Comparison of ENCODE assay signal across 9 mouse cellular contexts in the genomic region with DNA sequence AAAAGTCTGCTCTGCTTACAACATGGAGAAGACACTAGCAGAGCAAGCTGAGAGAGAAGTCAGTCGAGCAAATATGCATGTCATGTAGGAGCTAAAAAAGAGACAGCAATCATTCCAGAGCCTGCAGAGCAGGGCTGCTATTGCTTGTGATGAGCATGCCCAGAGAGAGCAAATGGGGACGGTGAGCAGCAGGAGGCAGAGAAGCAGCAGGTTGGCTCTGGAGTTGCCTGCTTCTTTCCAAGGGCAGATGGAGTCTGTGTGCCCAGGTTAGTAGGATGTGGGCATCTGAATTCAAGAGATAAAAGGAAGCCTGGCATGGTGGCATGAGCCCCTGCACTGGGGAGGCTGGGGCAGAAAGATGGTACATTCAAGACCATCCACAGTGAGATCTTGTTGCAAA. TPM values are rescaled to one million over a fixed set of nuclear protein-coding genes. Genes with fewer than 3 reads are reported as not detected.
DNase-seq lines count a peak whose midpoint lies in the region; ATAC-seq and TF ChIP-seq lines count a peak whose summit lies in the region.
"Had no signal": no experiment of that assay in that cellular context is flagged by ENCODE, and none has a peak within 500 bp of the region (broad histone marks: within the 10 kb centered on the region; RNA-seq: fewer than 3 reads in every experiment).

No protein-coding gene starts in this region.

- H3K4me1 ChIP-seq in heart, embryonic 12.5 days (replicated peaks): peaks cover 52% of the 10 kb centered on the region
- H3K4me1 ChIP-seq in forebrain, embryonic 15.5 days: peaks cover 70% of the 10 kb centered on the region
- H3K4me1 ChIP-seq in liver, embryonic 14.5 days (replicated peaks; ENCODE audit: control insufficient read depth in 2 of 2, insufficient read depth in 2 of 2, low read length in 1 of 2): peaks cover 47 to 51% of the 10 kb centered on the region in 2 experiments

- no peak for TF ChIP-seq CTCF in liver, embryonic 14.5 days (IDR thresholded peaks at IDR 0.05; ENCODE audit: low read depth)

- H3K36me3 ChIP-seq in heart, embryonic 12.5 days: no peaks in the 10 kb centered on the region
- no peaks in the 10 kb centered on the region for H3K36me3 ChIP-seq in forebrain, embryonic 15.5 days
- peaks cover 5% of the 10 kb centered on the region; the same call in 1 of the 2 replicates for H3K36me3 ChIP-seq in liver, embryonic 14.5 days (replicated peaks; ENCODE audit: control insufficient read depth, insufficient read depth, low read depth)
- H3K36me3 ChIP-seq: kidney, embryonic 15.5 days had no signal

- no peaks in the 10 kb centered on the region for H3K27me3 ChIP-seq in heart, embryonic 12.5 days (replicated peaks)
- H3K27me3 ChIP-seq in forebrain, embryonic 15.5 days: no peaks in the 10 kb centered on the region
- H3K27me3 ChIP-seq in liver, embryonic 14.5 days (ENCODE audit: control insufficient read depth, insufficient read depth, low read length): no peaks in the 10 kb centered on the region
- H3K27me3 ChIP-seq: kidney, embryonic 15.5 days had no signal

- H3K9ac ChIP-seq in heart, embryonic 12.5 days: no peak overlapping the region
- H3K9ac ChIP-seq in forebrain, embryonic 15.5 days (replicated peaks): peak overlapping the region; percentile 40
- H3K9ac ChIP-seq in liver, embryonic 14.5 days (replicated peaks): no peak overlapping the region
- H3K9ac ChIP-seq: kidney, embryonic 15.5 days had no signal

- 25% methylated on average over 2 of the region's 2 CpGs for WGBS in heart, embryonic 12.5 days
- WGBS in forebrain, embryonic 15.5 days: 15% methylated on average over 2 of the region's 2 CpGs
- 37% methylated on average over 2 of the region's 2 CpGs for WGBS in liver, embryonic 14.5 days (ENCODE audit: insufficient replicate concordance)

- no peak for TF ChIP-seq EP300 in liver, embryonic 14.5 days (IDR thresholded peaks at IDR 0.05; ENCODE audit: low read depth)

- no peak overlapping the region for H3K4me3 ChIP-seq in heart, embryonic 12.5 days
- peak overlapping the region; percentile 20; the same call in 1 of the 2 replicates for H3K4me3 ChIP-seq in forebrain, embryonic 15.5 days
- H3K4me3 ChIP-seq in liver, embryonic 14.5 days (ENCODE audit: insufficient read depth in 1 of 2, low read depth in 2 of 2, low read length in 2 of 2): no peak overlapping the region
- H3K4me3 ChIP-seq: kidney, embryonic 15.5 days had no signal

- intact Hi-C loops in heart, postnatal 36 days (cut with DNase I): loop anchor here (2.0 to 5.0 kb wide), 2 partner anchors 23 to 35 kb away; no protein-coding TSS in a partner anchor

- peak overlapping the region; percentile 41 for H3K4me2 ChIP-seq in heart, embryonic 12.5 days
- peak overlapping the region; percentile 43 for H3K4me2 ChIP-seq in forebrain, embryonic 15.5 days (replicated peaks)
- peak overlapping the region; percentile 28; the same call in 1 of the 2 replicates for H3K4me2 ChIP-seq in liver, embryonic 14.5 days (ENCODE audit: low read depth)
- H3K4me2 ChIP-seq: kidney, embryonic 15.5 days had no signal

- DNase-seq in heart, postnatal 36 days: no peak
- DNase-seq in brain, adult 2 months (ENCODE audit: low read depth, low spot score): peak; percentile 98
- DNase-seq in liver, embryonic 14.5 days (ENCODE audit: low read depth in 3 of 3, low spot score in 3 of 3): no peak
- no peak for DNase-seq in adrenal gland, adult (ENCODE audit: inconsistent age in 2 of 2, low spot score in 1 of 2)
- DNase-seq in gastrocnemius, postnatal 4 days (ENCODE audit: low spot score in 2 of 2): no peak
- no peak for DNase-seq in adrenal gland, adult 18-20 months (ENCODE audit: low spot score in 2 of 2)

- H3K9me3 ChIP-seq in heart, embryonic 12.5 days (replicated peaks): no peaks in the 10 kb centered on the region
- no peaks in the 10 kb centered on the region for H3K9me3 ChIP-seq in forebrain, embryonic 15.5 days
- H3K9me3 ChIP-seq in liver, embryonic 14.5 days (ENCODE audit: control insufficient read depth, low read length): no peaks in the 10 kb centered on the region
- H3K9me3 ChIP-seq: kidney, embryonic 15.5 days had no signal

- H3K27ac ChIP-seq in heart, embryonic 12.5 days (ENCODE audit: poor library complexity, severe bottlenecking): peak overlapping the region; percentile 57
- peak overlapping the region; percentile 79 for H3K27ac ChIP-seq in forebrain, embryonic 15.5 days (replicated peaks)
- H3K27ac ChIP-seq in liver, embryonic 14.5 days: no peak overlapping the region
- H3K27ac ChIP-seq: kidney, embryonic 15.5 days had no signal

- ATAC-seq in heart, embryonic 12.5 days (ENCODE audit: insufficient number of reproducible peaks, low FRiP score): no peak
- peak; percentile 44 for ATAC-seq in forebrain, embryonic 15.5 days (replicated peaks)
- no peak for ATAC-seq in liver, embryonic 14.5 days (ENCODE audit: insufficient read depth)

RNA-seq across cellular contexts. Expression of a gene that starts 6.4 kb away (rescaled TPM):
- polyA plus RNA-seq in heart, embryonic 12.5 days (2016; fragmentation: Nextera tagmentation; extraction: Ambion mirVana): 28.2 and 32.2 TPM in 2 replicates
- 10 to 100 TPM; 73.4 to 85.7 TPM for total RNA-seq in heart, postnatal 36 days (2021)
- 41.5 and 42.3 TPM in 2 replicates for polyA plus RNA-seq in forebrain, embryonic 15.5 days (2015; fragmentation: Nextera tagmentation; extraction: Ambion mirVana)
- 6.7 and 10.9 TPM in 2 replicates for polyA plus RNA-seq in liver, embryonic 14.5 days (2012; rRNA removed)
- polyA plus RNA-seq in liver, embryonic 14.5 days (2014; fragmentation: Nextera tagmentation; extraction: Ambion mirVana): 8.4 and 9.0 TPM in 2 replicates
- 10 to 100 TPM; 87.5 to 91.7 TPM for total RNA-seq in gastrocnemius, postnatal 4 days (2021)
- 10 to 100 TPM; 55.5 to 67.8 TPM for total RNA-seq in adrenal gland, adult 18-20 months (2021)
